Mouse (Mus musculus) liver, postnatal 0 days (tissue): ENCODE results near the gene Tmem246.

Source experiments
- CTCF ChIP-seq: sonication (generic); IDR thresholded peaks from 2 replicates; pipeline ENCODE4 v1.5.1; 2016; ENCODE audit warnings: antibody characterized with exemption, low read depth
- EP300 ChIP-seq: IDR thresholded peaks from 2 replicates; pipeline ENCODE4 v1.6.1; 2016; ENCODE audit warnings: antibody characterized with exemption, low read depth, mild to moderate bottlenecking

DNA sequence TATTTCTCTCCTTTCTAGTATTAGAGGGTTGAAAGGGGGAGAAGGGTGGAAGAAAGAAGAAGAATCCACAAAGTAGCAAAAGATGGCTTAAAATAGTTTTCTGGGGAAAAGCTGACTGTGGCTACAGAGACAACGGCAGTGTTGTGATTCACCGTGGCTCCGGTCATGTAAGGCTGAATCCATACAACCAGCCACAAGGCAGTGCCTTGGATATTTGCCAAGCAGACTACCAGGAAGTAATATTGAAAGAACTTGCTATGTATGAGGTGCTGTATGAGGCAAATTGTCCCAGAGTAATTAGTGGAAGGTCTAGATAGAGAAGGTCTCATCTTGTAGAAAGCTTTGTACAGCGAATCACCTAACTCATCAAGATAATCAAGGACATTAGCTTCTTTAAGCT lies 25.5 kb downstream of the Tmem246 start:
- TF ChIP-seq CTCF (no peak), EP300 (no peak)
